Comparison of ENCODE assay signal across 11 mouse cellular contexts in genomic region chr2:166111831-166112250, GRCm38 (mm10). TPM values are rescaled to one million over a fixed set of nuclear protein-coding genes. Genes with fewer than 3 reads are reported as not detected.
A peak's percentile ranks its signal among the peaks of the same experiment; 100 is the strongest.
DNase-seq lines count a peak whose midpoint lies in the region; ATAC-seq and TF ChIP-seq lines count a peak whose summit lies in the region.
"Had no signal": no experiment of that assay in that cellular context is flagged by ENCODE, and none has a peak within 500 bp of the region (broad histone marks: within the 10 kb centered on the region; RNA-seq: fewer than 3 reads in every experiment).

No protein-coding gene starts in this region.

- peaks cover 79% of the 10 kb centered on the region for H3K36me3 ChIP-seq in forebrain, embryonic 10.5 days (replicated peaks)
- H3K36me3 ChIP-seq in forebrain, embryonic 13.5 days (ENCODE audit: poor library complexity, severe bottlenecking), result peaks cover 11% of the 10 kb centered on the region; the same call in 1 of the 2 replicates
- peaks cover 9% of the 10 kb centered on the region; the same call in 1 of the 2 replicates for H3K36me3 ChIP-seq in midbrain, embryonic 11.5 days (ENCODE audit: control insufficient read depth, insufficient read depth, low read length)
- peaks cover 11% of the 10 kb centered on the region for H3K36me3 ChIP-seq in midbrain, embryonic 14.5 days (ENCODE audit: control insufficient read depth, insufficient read depth, low read length)
- H3K36me3 ChIP-seq in intestine, embryonic 15.5 days, result peaks cover 5% of the 10 kb centered on the region; the same call in 1 of the 2 replicates
- H3K36me3 ChIP-seq in thymus, adult 2 months (ENCODE audit: control insufficient read depth, insufficient read depth, low read length), result no peaks in the 10 kb centered on the region
- H3K36me3 ChIP-seq: forebrain, embryonic 15.5 days had no signal

- peaks cover 30% of the 10 kb centered on the region for H3K4me1 ChIP-seq in forebrain, embryonic 10.5 days
- peaks cover 9% of the 10 kb centered on the region; the same call in 1 of the 2 replicates for H3K4me1 ChIP-seq in forebrain, embryonic 13.5 days
- H3K4me1 ChIP-seq in midbrain, embryonic 11.5 days (ENCODE audit: control insufficient read depth, insufficient read depth, low read length), result peaks cover 8% of the 10 kb centered on the region; the same call in 1 of the 2 replicates
- H3K4me1 ChIP-seq in midbrain, embryonic 14.5 days (ENCODE audit: control insufficient read depth, insufficient read depth, low read length), result no peaks in the 10 kb centered on the region
- peaks cover 10% of the 10 kb centered on the region for H3K4me1 ChIP-seq in intestine, embryonic 15.5 days (replicated peaks)
- no peaks in the 10 kb centered on the region for H3K4me1 ChIP-seq in thymus, adult 2 months (replicated peaks; ENCODE audit: control insufficient read depth, insufficient read depth, low read length)

- TF ChIP-seq POLR2A in thymus, adult 2 months (IDR thresholded peaks at IDR 0.05; ENCODE audit: control insufficient read depth, extremely low read depth, insufficient read depth, low read length, poor library complexity), result no peak

- H3K27me3 ChIP-seq in forebrain, embryonic 10.5 days (ENCODE audit: poor library complexity, severe bottlenecking), result no peaks in the 10 kb centered on the region
- H3K27me3 ChIP-seq in forebrain, embryonic 13.5 days, result no peaks in the 10 kb centered on the region
- H3K27me3 ChIP-seq in midbrain, embryonic 11.5 days (ENCODE audit: control insufficient read depth, insufficient read depth, low read length), result no peaks in the 10 kb centered on the region
- H3K27me3 ChIP-seq in midbrain, embryonic 14.5 days (ENCODE audit: control insufficient read depth, insufficient read depth, low read length), result no peaks in the 10 kb centered on the region
- H3K27me3 ChIP-seq in intestine, embryonic 15.5 days (replicated peaks), result no peaks in the 10 kb centered on the region
- no peaks in the 10 kb centered on the region for H3K27me3 ChIP-seq in thymus, adult 2 months (ENCODE audit: control insufficient read depth, insufficient read depth, low read length)
- H3K27me3 ChIP-seq: forebrain, embryonic 15.5 days; neural tube, embryonic 13.5 days had no signal

- 48% methylated on average over 10 of the region's 10 CpGs for WGBS in forebrain, embryonic 10.5 days
- 41% methylated on average over 10 of the region's 10 CpGs for WGBS in forebrain, embryonic 13.5 days
- 39% methylated on average over 10 of the region's 10 CpGs for WGBS in midbrain, embryonic 11.5 days
- 25% methylated on average over 10 of the region's 10 CpGs for WGBS in midbrain, embryonic 14.5 days
- WGBS in intestine, embryonic 15.5 days, result 42% methylated on average over 10 of the region's 10 CpGs
- 98% methylated on average over 10 of the region's 10 CpGs for WGBS in thymus, adult 2 months

- H3K9ac ChIP-seq in forebrain, embryonic 13.5 days, result no peak overlapping the region
- no peak overlapping the region for H3K9ac ChIP-seq in midbrain, embryonic 11.5 days (ENCODE audit: low read length)
- no peak overlapping the region for H3K9ac ChIP-seq in midbrain, embryonic 14.5 days (replicated peaks; ENCODE audit: low read length)
- H3K9ac ChIP-seq in intestine, embryonic 15.5 days, result no peak overlapping the region
- H3K9ac ChIP-seq: forebrain, embryonic 15.5 days; neural tube, embryonic 13.5 days had no signal

- H3K4me2 ChIP-seq in forebrain, embryonic 13.5 days, result no peak overlapping the region
- no peak overlapping the region for H3K4me2 ChIP-seq in midbrain, embryonic 11.5 days
- H3K4me2 ChIP-seq in midbrain, embryonic 14.5 days (ENCODE audit: low read length), result no peak overlapping the region
- no peak overlapping the region for H3K4me2 ChIP-seq in intestine, embryonic 15.5 days (replicated peaks)
- H3K4me2 ChIP-seq: forebrain, embryonic 15.5 days; neural tube, embryonic 13.5 days had no signal

- H3K27ac ChIP-seq in forebrain, embryonic 10.5 days, result peak overlapping the region; percentile 62; the same call in 1 of the 2 replicates
- H3K27ac ChIP-seq in forebrain, embryonic 13.5 days, result no peak overlapping the region
- H3K27ac ChIP-seq in midbrain, embryonic 11.5 days (ENCODE audit: low read depth, low read length), result no peak overlapping the region
- no peak overlapping the region for H3K27ac ChIP-seq in midbrain, embryonic 14.5 days (replicated peaks; ENCODE audit: low read depth, low read length)
- H3K27ac ChIP-seq in intestine, embryonic 15.5 days, result no peak overlapping the region
- no peak overlapping the region for H3K27ac ChIP-seq in thymus, adult 2 months (ENCODE audit: control insufficient read depth, insufficient read depth, low read length)
- H3K27ac ChIP-seq: forebrain, embryonic 15.5 days; neural tube, embryonic 13.5 days had no signal

- H3K4me3 ChIP-seq in forebrain, embryonic 10.5 days, result no peak overlapping the region
- no peak overlapping the region for H3K4me3 ChIP-seq in forebrain, embryonic 13.5 days
- H3K4me3 ChIP-seq in midbrain, embryonic 11.5 days (ENCODE audit: low read depth, low read length), result no peak overlapping the region
- H3K4me3 ChIP-seq in midbrain, embryonic 14.5 days (replicated peaks; ENCODE audit: low read depth, low read length), result no peak overlapping the region
- no peak overlapping the region for H3K4me3 ChIP-seq in intestine, embryonic 15.5 days (replicated peaks)
- no peak overlapping the region for H3K4me3 ChIP-seq in thymus, adult 2 months (ENCODE audit: control insufficient read depth, insufficient read depth, low read length)
- H3K4me3 ChIP-seq: forebrain, embryonic 15.5 days; neural tube, embryonic 13.5 days had no signal

- ATAC-seq in forebrain, embryonic 13.5 days, result no peak
- ATAC-seq in midbrain, embryonic 11.5 days (ENCODE audit: low FRiP score), result peak; percentile 65
- no peak for ATAC-seq in midbrain, embryonic 14.5 days (ENCODE audit: low FRiP score, low TSS enrichment)
- ATAC-seq in intestine, embryonic 15.5 days, result peak; percentile 78
- ATAC-seq: forebrain, embryonic 15.5 days had no signal

- DNase-seq in forebrain, embryonic 10.5 days (ENCODE audit: extremely low spot score, low spot score), result no peak
- peak; percentile 90 for DNase-seq in midbrain, embryonic 11.5 days (ENCODE audit: low spot score, missing footprints)
- DNase-seq in midbrain, embryonic 14.5 days, result no peak
- DNase-seq in lung, postnatal 10 days, result peak; percentile 54
- no peak for DNase-seq in gastrocnemius, postnatal 10 days
- DNase-seq in thymus, adult 2 months, result no peak
- DNase-seq: cerebellum, adult 11 months had no signal

- H3K9me3 ChIP-seq in forebrain, embryonic 10.5 days, result no peaks in the 10 kb centered on the region
- no peaks in the 10 kb centered on the region for H3K9me3 ChIP-seq in forebrain, embryonic 13.5 days (replicated peaks)
- H3K9me3 ChIP-seq in midbrain, embryonic 11.5 days (ENCODE audit: control insufficient read depth, low read length), result no peaks in the 10 kb centered on the region
- H3K9me3 ChIP-seq in midbrain, embryonic 14.5 days (ENCODE audit: control insufficient read depth, low read length), result no peaks in the 10 kb centered on the region
- H3K9me3 ChIP-seq in intestine, embryonic 15.5 days, result no peaks in the 10 kb centered on the region
- H3K9me3 ChIP-seq: forebrain, embryonic 15.5 days; neural tube, embryonic 13.5 days had no signal

- TF ChIP-seq CTCF in thymus, adult 2 months (IDR thresholded peaks at IDR 0.05; ENCODE audit: borderline replicate concordance, control insufficient read depth, extremely low read depth, insufficient read depth, low read length, poor library complexity), result no peak

RNA-seq across cellular contexts. Expression of gene Sulf2, which starts 43.6 kb away (rescaled TPM):
- 71.1 and 73.6 TPM in 2 replicates for polyA plus RNA-seq in forebrain, embryonic 10.5 days (2016; fragmentation: Nextera tagmentation; extraction: Ambion mirVana)
- 25.3 and 28.9 TPM in 2 replicates for polyA plus RNA-seq in forebrain, embryonic 13.5 days (2015; fragmentation: Nextera tagmentation; extraction: Ambion mirVana)
- 84.5 and 87.6 TPM in 2 replicates for polyA plus RNA-seq in midbrain, embryonic 11.5 days (2014; fragmentation: Nextera tagmentation; extraction: Ambion mirVana)
- 90.9 and 93.8 TPM in 2 replicates for polyA plus RNA-seq in midbrain, embryonic 14.5 days (2014; fragmentation: Nextera tagmentation; extraction: Ambion mirVana)
- polyA plus RNA-seq in intestine, embryonic 15.5 days (2015; fragmentation: Nextera tagmentation; extraction: Ambion mirVana), result 100 and 106 TPM in 2 replicates
- 10 to 100 TPM; 25.7 to 30.3 TPM for total RNA-seq in gastrocnemius, postnatal 10 days (2021)
- 19.3 and 24.3 TPM in 2 replicates for polyA plus RNA-seq in thymus, adult 2 months (2012; rRNA removed)

Comparison
In these comparisons a context has a peak if more than half of its experiments do, and no peak if none do; other contexts are left out.
1. DNase-seq: peak in midbrain, embryonic 11.5 days (single experiment) and lung, postnatal 10 days (single experiment); none in forebrain, embryonic 10.5 days (single experiment), midbrain, embryonic 14.5 days (single experiment), gastrocnemius, postnatal 10 days (single experiment) and thymus, adult 2 months (single experiment).
2. ATAC-seq: peak in midbrain, embryonic 11.5 days (single experiment) and intestine, embryonic 15.5 days (single experiment); none in forebrain, embryonic 13.5 days (single experiment) and midbrain, embryonic 14.5 days (single experiment).